Mouse (Mus musculus) heart, embryonic 10.5 days (tissue): ENCODE data around the gene Fkrp. TPM values are rescaled to one million over a fixed set of nuclear protein-coding genes. Genes with fewer than 3 reads are reported as not detected.

Source experiments
- DNase-seq: peaks from one replicate; pipeline ENCODE4 v3.0.0-alpha.2; 2017; ENCODE audit warnings: low spot score
- H3K27ac ChIP-seq: fragments of 300-500 bp; sonication (generic); 2 replicates; pipeline ENCODE4 v1.5.1; 2016; ENCODE audit warnings: mild to moderate bottlenecking
- H3K27me3 ChIP-seq: fragments of 300-500 bp; sonication (generic); 2 replicates; pipeline ENCODE4 v1.6.1; 2016; ENCODE audit warnings: mild to moderate bottlenecking; ENCODE audit not compliant: poor library complexity, insufficient read depth, severe bottlenecking
- H3K36me3 ChIP-seq: fragments of 300-500 bp; sonication (generic); 2 replicates; pipeline ENCODE4 v1.6.1; 2016; ENCODE audit warnings: mild to moderate bottlenecking, moderate library complexity
- H3K4me1 ChIP-seq: fragments of 300-500 bp; sonication (generic); 2 replicates; pipeline ENCODE4 v1.6.1; 2016; ENCODE audit warnings: mild to moderate bottlenecking
- H3K4me3 ChIP-seq: fragments of 300-500 bp; sonication (generic); 2 replicates; pipeline ENCODE4 v1.5.1; 2016; ENCODE audit warnings: mild to moderate bottlenecking, moderate library complexity
- H3K9me3 ChIP-seq: fragments of 300-500 bp; sonication (generic); 2 replicates; pipeline ENCODE4 v1.6.1; 2016; ENCODE audit warnings: mild to moderate bottlenecking, moderate library complexity
- WGBS: fragments of 180-500 bp; shearing (Covaris S2); methylation state at CpG from one replicate; pipeline ENCODE4 v1.1.7; 2016; 5-methylcytosine and 5-hydroxymethylcytosine counted together
- polyA plus RNA-seq: library from polyadenylated mRNA; unstranded; fragments of >200 nt; fragmentation: Nextera tagmentation; extraction: Ambion mirVana; gene quantifications from 2 replicates; pipeline ENCODE4 v1.2.1, GENCODE M21; 2016

The Fkrp gene
- polyA plus RNA-seq = 29.5 and 36.7 TPM in 2 replicates

DNA sequence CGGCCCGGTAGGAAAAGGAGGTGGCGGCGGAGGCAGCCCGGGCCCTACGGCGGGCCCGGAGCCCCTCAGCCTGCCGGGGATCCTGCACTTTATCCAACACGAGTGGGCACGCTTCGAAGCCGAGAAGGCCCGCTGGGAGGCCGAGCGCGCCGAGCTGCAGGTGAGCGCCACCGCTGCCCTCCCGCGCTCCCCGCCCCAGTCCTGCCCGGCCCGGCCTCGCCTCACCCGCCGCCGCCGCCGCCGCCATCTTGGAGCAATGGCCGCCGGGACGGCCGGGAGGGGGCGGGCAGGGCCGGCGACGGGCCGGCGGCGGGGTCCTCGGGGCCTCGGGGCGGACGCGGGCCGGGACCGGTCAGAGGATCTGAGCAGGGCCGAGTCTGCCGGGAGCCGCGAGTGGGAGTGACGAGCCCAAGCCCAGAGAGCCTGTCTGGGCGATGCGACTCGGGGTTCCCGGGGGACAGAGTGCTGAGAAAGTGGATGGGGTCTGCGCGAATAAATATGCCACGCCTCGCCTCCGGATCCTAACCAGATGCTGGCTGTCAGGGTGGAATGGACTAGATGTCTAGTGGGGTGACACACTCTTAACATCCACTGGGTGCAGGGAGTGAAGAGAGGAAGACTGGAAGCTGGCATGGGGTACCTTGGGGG, at the start of gene Fkrp:
Fkrp (minus strand) TSS at position 258 of the 648 bp plus-strand sequence.
- peak within 1 kb of the TSS; percentile 100 for H3K27ac ChIP-seq
- WGBS = under 1% methylated on average over 64 of the region's 64 CpGs
- H3K4me3 ChIP-seq = peak within 1 kb of the TSS; percentile 100
- no peak for DNase-seq
- H3K9me3 ChIP-seq = no peaks in the 10 kb centered on the region
- peaks cover 18% of the 10 kb centered on the region for H3K27me3 ChIP-seq
- peaks cover 57% of the 10 kb centered on the region for H3K4me1 ChIP-seq
- peaks cover 22% of the 10 kb centered on the region for H3K36me3 ChIP-seq

DNA sequence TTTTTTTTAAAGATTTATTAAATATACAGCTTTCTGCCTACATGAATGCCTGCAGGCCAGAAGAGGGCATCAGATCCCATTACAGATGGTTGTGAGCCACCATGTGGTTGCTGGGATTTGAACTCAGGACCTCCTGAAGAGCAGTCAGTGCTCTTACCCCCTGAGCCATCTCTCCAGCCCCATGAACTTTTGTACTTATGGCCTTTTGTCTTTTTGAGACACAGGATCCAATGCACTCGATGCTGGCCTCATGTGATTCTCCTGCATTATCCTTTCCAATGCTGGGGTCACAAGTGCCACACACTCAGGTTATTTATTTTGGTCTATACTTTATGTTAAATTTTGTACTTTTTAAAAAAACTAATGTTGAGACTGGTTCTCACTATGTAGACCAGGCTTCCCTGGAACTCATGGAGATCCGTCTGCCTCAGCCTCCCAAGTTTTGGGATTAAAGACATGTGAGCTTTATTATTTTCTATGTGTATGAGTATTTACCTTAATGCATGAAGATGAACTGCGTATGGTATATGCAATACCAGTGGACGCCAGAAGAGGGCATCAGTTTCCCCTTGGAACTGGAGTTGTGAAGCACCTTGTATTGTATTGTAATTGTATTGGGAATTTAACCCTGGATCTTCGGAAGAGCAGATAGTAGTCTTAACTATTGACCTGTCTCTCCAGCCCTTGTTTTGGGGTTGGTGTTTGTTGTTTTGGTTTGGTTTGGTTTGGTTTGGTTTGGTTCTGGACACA, 43.5 kb upstream of the Fkrp start:
- H3K27me3 ChIP-seq = no peaks in the 10 kb centered on the region
- no peaks in the 10 kb centered on the region for H3K9me3 ChIP-seq
- no peak overlapping the region for H3K27ac ChIP-seq
- WGBS = 38% methylated on average over 5 of the region's 5 CpGs
- H3K4me3 ChIP-seq = no peak overlapping the region
- 0 out of 2 replicates have a peak, but pooled peaks cover 5% of the 10 kb centered on the region for H3K4me1 ChIP-seq
- peaks cover 77% of the 10 kb centered on the region for H3K36me3 ChIP-seq
- DNase-seq = no peak

DNA sequence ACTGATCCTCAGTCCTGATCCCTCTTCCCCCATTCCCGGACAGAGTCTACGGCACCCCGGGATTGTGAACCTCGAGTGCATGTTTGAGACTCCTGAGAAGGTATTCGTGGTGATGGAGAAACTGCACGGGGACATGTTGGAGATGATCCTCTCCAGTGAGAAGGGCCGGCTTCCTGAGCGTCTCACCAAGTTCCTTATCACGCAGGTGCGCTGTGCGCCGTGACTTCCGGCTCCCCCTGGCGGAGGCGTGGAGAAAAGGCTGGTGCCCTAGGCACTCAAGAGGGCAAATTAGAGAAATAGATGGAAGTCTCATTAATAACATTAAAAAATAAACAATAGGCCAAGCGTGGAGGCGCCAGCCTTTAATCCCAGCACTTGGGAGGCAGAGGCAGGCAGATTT, 41.8 kb upstream of the Fkrp start:
- no peaks in the 10 kb centered on the region for H3K9me3 ChIP-seq
- H3K27ac ChIP-seq = no peak overlapping the region
- no peak for DNase-seq
- H3K4me1 ChIP-seq = 0 out of 2 replicates have a peak, but pooled peaks cover 5% of the 10 kb centered on the region
- peaks cover 76% of the 10 kb centered on the region for H3K36me3 ChIP-seq
- H3K27me3 ChIP-seq = no peaks in the 10 kb centered on the region
- H3K4me3 ChIP-seq = no peak overlapping the region
- WGBS = 30% methylated on average over 17 of the region's 17 CpGs

DNA sequence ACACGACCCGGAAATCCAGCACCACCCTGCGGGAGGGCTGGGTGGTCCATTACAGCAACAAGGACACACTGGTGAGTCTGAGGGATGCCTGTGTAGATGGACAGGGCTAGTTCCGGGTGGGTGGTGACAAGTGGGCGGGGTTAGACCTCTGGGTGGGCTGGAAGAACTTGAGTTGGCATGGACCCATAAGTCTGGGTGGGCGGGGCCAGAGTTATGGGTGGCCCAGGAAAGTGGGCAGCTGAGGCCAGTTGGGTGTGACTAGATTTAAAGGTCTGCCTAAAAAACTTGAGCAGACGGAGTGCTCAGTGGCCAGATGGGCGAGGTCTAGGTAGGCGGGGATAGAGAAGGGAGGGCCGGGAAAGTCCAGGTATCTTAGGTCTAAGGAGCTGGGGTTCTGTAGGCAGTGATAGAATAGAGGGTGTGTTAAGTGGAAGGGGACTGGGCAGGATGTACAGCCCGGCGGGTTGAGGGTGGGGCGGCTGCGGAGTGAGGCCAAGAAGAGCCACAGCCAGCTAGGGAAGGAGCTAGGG, 36.8 kb upstream of the Fkrp start:
- no peak for DNase-seq
- H3K4me1 ChIP-seq = 0 out of 2 replicates have a peak, but pooled peaks cover 5% of the 10 kb centered on the region
- H3K36me3 ChIP-seq = peaks cover 92% of the 10 kb centered on the region
- no peaks in the 10 kb centered on the region for H3K27me3 ChIP-seq
- 83% methylated on average over 14 of the region's 14 CpGs for WGBS
- no peak overlapping the region for H3K27ac ChIP-seq
- H3K9me3 ChIP-seq = no peaks in the 10 kb centered on the region
- no peak overlapping the region for H3K4me3 ChIP-seq

DNA sequence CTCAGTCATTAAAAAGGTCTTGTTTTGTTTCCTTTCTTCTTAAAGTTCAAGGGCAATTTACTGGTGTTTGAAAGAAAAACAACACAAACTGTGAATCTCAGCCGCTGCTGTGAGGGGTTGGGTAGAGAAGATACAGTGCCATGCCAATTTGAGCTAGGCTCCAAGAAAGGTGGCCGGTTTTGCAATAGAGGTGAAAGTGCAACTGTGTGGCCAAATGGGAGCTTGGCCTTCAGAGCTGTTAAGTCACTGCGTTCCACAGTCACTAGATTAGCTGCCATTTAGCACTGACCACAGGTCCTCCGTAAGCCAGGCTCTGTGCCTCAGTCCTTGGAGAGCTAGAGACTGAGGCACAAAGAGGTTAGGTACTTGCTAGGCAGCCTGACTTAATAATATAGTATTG, 35.1 kb upstream of the Fkrp start:
- DNase-seq = no peak
- Histone ChIP-seq H3K4me1 (no peaks in the 10 kb centered on the region), H3K9me3 (no peaks in the 10 kb centered on the region), H3K27me3 (no peaks in the 10 kb centered on the region), H3K4me3 (no peak overlapping the region), H3K27ac (no peak overlapping the region), H3K36me3 (peaks cover 85% of the 10 kb centered on the region)
- 85% methylated on average over 4 of the region's 4 CpGs for WGBS

DNA sequence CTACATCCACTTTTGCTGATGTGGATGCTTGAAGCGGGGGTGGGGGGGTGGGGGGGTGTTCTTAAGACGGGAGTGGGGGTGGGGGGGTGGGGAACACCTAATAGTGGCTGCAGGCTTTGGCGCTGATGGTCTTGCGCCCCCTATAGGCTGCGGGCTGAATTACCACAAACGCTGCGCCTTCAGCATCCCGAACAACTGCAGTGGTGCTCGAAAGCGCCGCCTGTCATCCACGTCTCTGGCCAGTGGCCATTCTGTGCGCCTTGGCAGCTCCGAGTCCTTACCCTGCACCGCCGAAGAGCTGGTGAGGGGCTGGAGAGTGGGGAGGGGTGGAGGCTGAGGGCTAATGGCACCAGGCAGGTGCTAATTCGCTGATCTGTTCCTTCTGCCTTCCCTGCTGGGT, 32.0 kb upstream of the Fkrp start:
- 0 out of 2 replicates have a peak, but pooled peaks cover 3% of the 10 kb centered on the region for H3K27me3 ChIP-seq
- no peak overlapping the region for H3K4me3 ChIP-seq
- peaks cover 61% of the 10 kb centered on the region for H3K36me3 ChIP-seq
- WGBS = 31% methylated on average over 17 of the region's 17 CpGs
- H3K4me1 ChIP-seq = peaks cover 22% of the 10 kb centered on the region
- H3K9me3 ChIP-seq = no peaks in the 10 kb centered on the region
- no peak for DNase-seq
- no peak overlapping the region for H3K27ac ChIP-seq

DNA sequence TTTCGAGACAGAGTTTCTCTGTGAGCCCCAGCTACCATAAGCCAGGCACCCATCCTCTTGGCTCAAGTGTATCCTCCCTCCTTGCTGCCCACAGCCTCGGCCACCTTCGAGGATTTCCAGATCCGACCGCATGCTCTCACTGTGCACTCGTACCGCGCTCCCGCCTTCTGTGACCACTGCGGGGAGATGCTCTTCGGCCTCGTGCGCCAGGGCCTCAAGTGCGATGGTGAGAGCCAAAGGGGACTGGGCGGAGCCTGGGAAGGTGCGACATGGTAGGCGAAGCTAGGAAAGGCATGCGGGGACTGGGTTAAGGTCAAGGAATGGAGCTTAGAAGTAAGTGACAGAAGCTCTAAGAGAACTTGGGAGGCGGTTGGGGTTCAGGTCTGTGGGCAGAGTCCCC, 31.0 kb upstream of the Fkrp start:
- Histone ChIP-seq H3K27ac (no peak overlapping the region), H3K4me3 (no peak overlapping the region), H3K4me1 (peaks cover 27% of the 10 kb centered on the region), H3K36me3 (peaks cover 53% of the 10 kb centered on the region), H3K9me3 (no peaks in the 10 kb centered on the region), H3K27me3 (0 out of 2 replicates have a peak, but pooled peaks cover 3% of the 10 kb centered on the region)
- no peak for DNase-seq
- 84% methylated on average over 19 of the region's 19 CpGs for WGBS

DNA sequence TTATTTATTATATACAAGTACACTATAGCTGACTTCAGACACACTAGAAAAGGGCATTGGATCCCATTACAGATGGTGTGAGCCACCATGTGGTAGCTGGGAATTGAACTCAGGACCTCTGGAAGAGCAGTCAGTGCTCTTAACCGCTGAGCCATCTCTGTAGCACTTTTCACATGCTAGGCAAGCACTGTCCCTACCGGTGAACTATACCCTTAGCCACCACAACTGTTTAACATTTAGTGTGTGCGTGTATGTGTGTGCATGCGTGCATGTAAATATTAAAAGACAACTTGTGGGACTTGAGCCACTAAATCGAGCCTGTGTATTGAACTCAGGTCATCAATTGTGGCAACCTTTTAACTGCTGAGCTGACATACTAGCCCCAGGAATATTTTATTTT, 30.2 kb upstream of the Fkrp start:
- H3K4me3 ChIP-seq = no peak overlapping the region
- H3K36me3 ChIP-seq = peaks cover 48% of the 10 kb centered on the region
- 89% methylated on average over 5 of the region's 5 CpGs for WGBS

DNA sequence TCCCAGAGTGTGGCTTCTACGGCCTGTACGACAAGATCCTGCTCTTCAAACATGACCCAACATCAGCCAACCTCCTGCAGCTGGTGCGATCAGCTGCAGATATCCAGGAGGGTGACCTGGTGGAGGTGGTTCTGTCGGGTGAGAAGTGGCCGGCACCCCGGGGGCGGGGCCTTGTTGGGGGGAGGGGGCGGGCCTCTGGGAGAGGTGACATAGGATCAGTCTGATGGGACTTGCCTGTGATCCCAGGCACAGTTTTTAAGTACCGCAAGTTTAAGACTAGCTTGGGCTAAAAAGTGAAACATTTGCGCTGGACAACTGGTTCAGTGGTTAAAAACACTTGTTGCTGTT, 29.3 kb upstream of the Fkrp start:
- peak overlapping the region; percentile 73 for H3K4me3 ChIP-seq
- peak overlapping the region; percentile 79; the same call in 1 of the 2 replicates for H3K27ac ChIP-seq
- no peak for DNase-seq
- H3K27me3 ChIP-seq = 0 out of 2 replicates have a peak, but pooled peaks cover 3% of the 10 kb centered on the region
- H3K9me3 ChIP-seq = no peaks in the 10 kb centered on the region
- WGBS = 28% methylated on average over 10 of the region's 10 CpGs
- peaks cover 44% of the 10 kb centered on the region for H3K4me1 ChIP-seq
- peaks cover 50% of the 10 kb centered on the region for H3K36me3 ChIP-seq

More for the DNA sequence above, 30.2 kb upstream of the Fkrp start:
- Histone ChIP-seq H3K4me1 (peaks cover 34% of the 10 kb centered on the region), H3K9me3 (no peaks in the 10 kb centered on the region), H3K27me3 (0 out of 2 replicates have a peak, but pooled peaks cover 3% of the 10 kb centered on the region), H3K27ac (no peak overlapping the region)
- no peak for DNase-seq

DNA sequence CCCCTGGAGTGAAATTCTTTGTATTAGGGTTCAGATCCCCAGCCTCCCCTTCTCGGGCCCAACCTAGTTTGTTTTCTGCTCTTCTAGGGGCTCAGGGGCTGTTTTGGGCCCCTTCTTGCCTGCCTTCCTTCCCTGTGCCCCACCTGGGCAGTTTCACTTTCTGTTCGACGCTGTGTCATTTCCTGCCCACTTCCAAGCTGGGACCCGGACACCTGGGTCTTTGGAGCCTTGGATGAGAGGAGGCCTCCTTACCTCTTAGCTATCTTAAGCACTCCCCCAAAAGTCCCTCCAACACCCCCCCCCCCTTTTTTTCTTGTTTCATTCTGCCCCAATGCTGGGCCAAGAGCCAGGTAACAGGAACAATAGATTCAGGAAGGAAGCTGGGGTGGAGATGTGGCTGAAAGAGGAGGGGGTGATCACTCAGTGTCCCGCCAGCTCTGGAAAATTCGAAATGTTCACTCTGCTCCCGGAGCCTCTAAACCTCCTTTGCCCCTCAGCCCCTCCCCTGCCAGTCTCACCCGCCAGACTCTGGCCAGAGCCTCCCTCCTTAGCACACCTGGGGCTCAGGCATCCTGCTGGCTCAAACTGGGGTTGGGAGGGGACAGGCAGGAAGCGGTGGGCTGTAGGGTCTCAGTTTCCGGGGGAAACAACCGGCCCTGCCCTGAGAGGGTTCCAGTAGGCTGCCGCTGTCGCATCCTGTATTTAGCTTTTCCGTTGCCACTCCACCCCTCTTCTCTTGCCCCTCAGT, 28.7 kb upstream of the Fkrp start:
- Histone ChIP-seq H3K4me3 (peak overlapping the region; percentile 73), H3K27me3 (0 out of 2 replicates have a peak, but pooled peaks cover 3% of the 10 kb centered on the region), H3K36me3 (peaks cover 50% of the 10 kb centered on the region), H3K27ac (peak overlapping the region; percentile 79), H3K9me3 (no peaks in the 10 kb centered on the region), H3K4me1 (peaks cover 44% of the 10 kb centered on the region)
- WGBS = 33% methylated on average over 14 of the region's 14 CpGs
- no peak for DNase-seq

DNA sequence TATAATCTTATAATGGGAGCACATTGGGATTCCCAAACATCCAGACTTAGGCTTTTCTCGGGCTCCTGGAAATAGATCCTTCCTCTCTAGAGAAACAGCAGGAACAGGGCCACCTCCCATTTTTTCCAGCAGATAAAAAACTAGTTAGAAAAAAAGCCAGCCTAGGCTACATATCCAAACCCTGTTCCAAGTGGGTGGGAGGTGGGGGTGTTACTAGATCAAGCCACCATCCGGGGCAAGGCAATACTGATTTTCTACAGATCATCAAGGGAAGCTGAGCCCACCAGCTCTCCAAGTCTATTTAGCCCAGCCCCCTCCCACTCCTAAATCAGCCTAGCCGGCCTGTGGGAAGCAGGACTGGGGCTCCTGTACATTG, 28.2 kb upstream of the Fkrp start:
- no peak for DNase-seq
- Histone ChIP-seq H3K36me3 (peaks cover 50% of the 10 kb centered on the region), H3K4me1 (peaks cover 44% of the 10 kb centered on the region), H3K4me3 (peak overlapping the region; percentile 73), H3K27me3 (0 out of 2 replicates have a peak, but pooled peaks cover 3% of the 10 kb centered on the region), H3K27ac (peak overlapping the region; percentile 79), H3K9me3 (no peaks in the 10 kb centered on the region)
- WGBS = 48% methylated on average over 3 of the region's 3 CpGs

DNA sequence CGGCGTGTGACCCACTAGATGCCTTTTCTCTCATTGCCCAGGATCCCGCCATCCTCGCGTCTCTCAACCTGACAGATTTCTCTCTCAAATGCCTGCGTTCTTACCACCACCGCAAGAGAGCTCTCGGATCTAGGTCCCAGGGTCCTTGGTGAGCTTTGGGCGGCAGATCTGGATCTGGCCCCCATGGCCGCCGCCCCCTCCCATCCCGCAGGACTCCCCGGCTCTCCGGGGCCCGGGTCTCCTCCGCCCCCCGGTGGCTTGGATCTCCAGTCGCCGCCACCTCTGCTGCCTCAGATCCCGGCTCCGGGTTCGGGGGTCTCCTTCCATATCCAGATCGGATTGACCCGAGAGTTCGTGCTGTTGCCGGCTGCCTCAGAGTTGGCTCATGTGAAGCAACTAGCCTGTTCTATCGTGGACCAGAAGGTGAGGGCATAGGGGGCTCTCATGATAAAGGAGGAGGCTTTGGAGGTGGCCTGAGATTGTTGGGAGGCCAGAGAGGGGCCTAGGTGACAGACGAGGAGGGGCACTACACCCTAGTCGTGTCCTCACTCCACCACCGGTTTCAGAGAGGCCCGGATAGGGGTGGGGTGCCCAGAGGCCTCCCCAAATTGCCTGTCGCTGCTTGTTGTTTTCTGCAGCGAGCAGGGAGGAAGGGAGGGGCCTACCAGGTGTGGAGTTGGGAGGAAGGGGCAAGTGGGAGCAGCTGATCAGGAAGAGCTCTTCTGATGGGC, 27.1 kb upstream of the Fkrp start:
- DNase-seq = no peak
- peak overlapping the region; percentile 73 for H3K4me3 ChIP-seq
- peaks cover 44% of the 10 kb centered on the region for H3K4me1 ChIP-seq
- 0 out of 2 replicates have a peak, but pooled peaks cover 3% of the 10 kb centered on the region for H3K27me3 ChIP-seq
- peaks cover 50% of the 10 kb centered on the region for H3K36me3 ChIP-seq
- WGBS = 3% methylated on average over 33 of the region's 33 CpGs
- peak overlapping the region; percentile 86 for H3K27ac ChIP-seq
- no peaks in the 10 kb centered on the region for H3K9me3 ChIP-seq
